Mouse (Mus musculus) CH12.LX (cell line): ENCODE results near the gene Numa1. TPM values are rescaled to one million over a fixed set of nuclear protein-coding genes. Genes with fewer than 3 reads are reported as not detected.

Source experiments
- DNase-seq: peaks from one replicate; pipeline ENCODE4 v3.0.0-alpha.2; 2013; ENCODE audit errors: extremely low read depth
- H3K27ac ChIP-seq: 2 replicates; pipeline ENCODE4 v1.5.1; 2012; ENCODE audit warnings: low read depth, mild to moderate bottlenecking, control low read depth, moderate library complexity; ENCODE audit not compliant: insufficient read depth
- H3K27me3 ChIP-seq: replicated peaks from 2 replicates; pipeline ENCODE3; 2012; ENCODE audit warnings: inconsistent platforms
- H3K36me3 ChIP-seq, 2 experiments: replicated peaks in 1 of 2; 2 replicates each; pipeline versions ENCODE3 to v1.6.1; 2012; ENCODE audit warnings: inconsistent platforms in 1 of 2, low read length in 1 of 2, mild to moderate bottlenecking in 1 of 2, mixed read lengths in 1 of 2, moderate library complexity in 1 of 2; ENCODE audit not compliant: control insufficient read depth in 1 of 2, insufficient read depth in 1 of 2
- H3K4me1 ChIP-seq, 2 experiments: 2 replicates each; pipeline ENCODE4 v1.6.1; 2012; ENCODE audit warnings: inconsistent platforms in 1 of 2, moderate library complexity in 1 of 2; ENCODE audit not compliant: insufficient read depth in 2 of 2, control insufficient read depth in 1 of 2
- H3K4me2 ChIP-seq: 2 replicates; pipeline ENCODE4 v1.6.1; 2012; ENCODE audit warnings: low read depth, mild to moderate bottlenecking, control low read depth; ENCODE audit not compliant: poor library complexity, insufficient read depth, severe bottlenecking
- H3K4me3 ChIP-seq, 3 experiments: fragments of 150-350 bp in 1 of 3; sonication (generic) in 1 of 3; replicated peaks in 1 of 3; 2 replicates each; pipeline versions ENCODE3 to v1.5.1; 2011 to 2012; ENCODE audit warnings: low read depth in 2 of 3, low read length in 2 of 3, mild to moderate bottlenecking in 2 of 3, moderate library complexity in 2 of 3, control low read depth in 1 of 3, improper control_type of control experiment in 1 of 3, inconsistent platforms in 1 of 3, mixed read lengths in 1 of 3; ENCODE audit not compliant: poor library complexity in 1 of 3
- H3K79me2 ChIP-seq: replicated peaks from 2 replicates; pipeline ENCODE4 v1.6.1; 2012; ENCODE audit warnings: mild to moderate bottlenecking, moderate library complexity; ENCODE audit not compliant: control insufficient read depth, poor library complexity, insufficient read depth, severe bottlenecking; ENCODE audit errors: extremely low read depth
- H3K9ac ChIP-seq: 2 replicates; pipeline ENCODE4 v1.6.1; 2012; ENCODE audit warnings: low read depth, mild to moderate bottlenecking, control low read depth, moderate library complexity; ENCODE audit not compliant: insufficient read depth
- H3K9me3 ChIP-seq: replicated peaks from 2 replicates; pipeline ENCODE3; 2012; ENCODE audit warnings: low read length, inconsistent platforms, mixed read lengths
- CHD2 ChIP-seq: IDR thresholded peaks from 2 replicates; pipeline ENCODE4 v1.6.1; 2011; ENCODE audit warnings: low read length, improper control_type of control experiment
- CTCF ChIP-seq, 2 experiments: IDR thresholded peaks in 1 of 2; conservative IDR thresholded peaks in 1 of 2; 2 replicates each; pipeline ENCODE4 v1.5.1; 2011 to 2012; ENCODE audit warnings: low read depth in 2 of 2, low read length in 2 of 2, improper control_type of control experiment in 1 of 2, inconsistent platforms in 1 of 2, mild to moderate bottlenecking in 1 of 2, moderate library complexity in 1 of 2
- ETS1 ChIP-seq: conservative IDR thresholded peaks from 2 replicates; pipeline ENCODE4 v1.6.1; 2012; ENCODE audit warnings: low read depth, mild to moderate bottlenecking, inconsistent platforms, low read length, improper control_type of control experiment, moderate library complexity
- HCFC1 ChIP-seq: IDR thresholded peaks from 2 replicates; pipeline ENCODE4 v1.6.1; 2012; ENCODE audit warnings: low read depth, mild to moderate bottlenecking, inconsistent platforms, low read length, improper control_type of control experiment
- IRF4 ChIP-seq: IDR thresholded peaks from 2 replicates; pipeline ENCODE4 v1.6.1; 2014; ENCODE audit warnings: low read depth, mild to moderate bottlenecking, inconsistent platforms, low read length, improper control_type of control experiment
- MAX ChIP-seq: IDR thresholded peaks from 2 replicates; pipeline ENCODE4 v1.6.1; 2011; ENCODE audit warnings: low read length, improper control_type of control experiment
- MAZ ChIP-seq: IDR thresholded peaks from 2 replicates; pipeline ENCODE4 v1.6.1; 2012; ENCODE audit warnings: low read depth, mild to moderate bottlenecking, inconsistent platforms, low read length, improper control_type of control experiment, moderate library complexity
- MXI1 ChIP-seq: IDR thresholded peaks from 2 replicates; pipeline ENCODE4 v1.6.1; 2011; ENCODE audit warnings: mild to moderate bottlenecking, low read depth, low read length, improper control_type of control experiment
- NELFE ChIP-seq: IDR thresholded peaks from 2 replicates; pipeline ENCODE4 v1.6.1; 2011; ENCODE audit warnings: low read depth, low read length, improper control_type of control experiment
- NRF1 ChIP-seq: IDR thresholded peaks from 2 replicates; pipeline ENCODE4 v1.6.1; 2014; ENCODE audit warnings: low read depth, mild to moderate bottlenecking, inconsistent platforms, low read length, improper control_type of control experiment, moderate library complexity
- PAX5 ChIP-seq: IDR thresholded peaks from 2 replicates; pipeline ENCODE4 v1.6.1; 2012; ENCODE audit warnings: low read length, inconsistent platforms, mixed read lengths
- RCOR1 ChIP-seq: conservative IDR thresholded peaks from 2 replicates; pipeline ENCODE4 v1.6.1; 2012; ENCODE audit warnings: low read depth, mild to moderate bottlenecking, inconsistent platforms, low read length, improper control_type of control experiment
- SIN3A ChIP-seq: IDR thresholded peaks from 2 replicates; pipeline ENCODE4 v1.6.1; 2012; ENCODE audit warnings: low read length, improper control_type of control experiment, inconsistent platforms
- SMC3 ChIP-seq: IDR thresholded peaks from 2 replicates; pipeline ENCODE4 v1.6.1; 2011; ENCODE audit warnings: low read depth, low read length, improper control_type of control experiment
- TBP ChIP-seq: conservative IDR thresholded peaks from 2 replicates; pipeline ENCODE4 v1.6.1; 2011; ENCODE audit warnings: low read depth, low read length, improper control_type of control experiment
- USF2 ChIP-seq: conservative IDR thresholded peaks from 2 replicates; pipeline ENCODE4 v1.6.1; 2011; ENCODE audit warnings: low read depth, low read length, improper control_type of control experiment
- ZC3H11A ChIP-seq: IDR thresholded peaks from 2 replicates; pipeline ENCODE4 v1.6.1; 2012; ENCODE audit warnings: low read depth, mild to moderate bottlenecking, inconsistent platforms, low read length, improper control_type of control experiment
- ZKSCAN1 ChIP-seq: IDR thresholded peaks from 2 replicates; pipeline ENCODE4 v1.6.1; 2012; ENCODE audit warnings: low read depth, inconsistent platforms, low read length, improper control_type of control experiment, borderline replicate concordance
- ZMIZ1 ChIP-seq: IDR thresholded peaks from 2 replicates; pipeline ENCODE4 v1.6.1; 2012; ENCODE audit warnings: low read depth, mild to moderate bottlenecking, inconsistent platforms, low read length, improper control_type of control experiment
- ZNF384 ChIP-seq: IDR thresholded peaks from 2 replicates; pipeline ENCODE4 v1.6.1; 2012; ENCODE audit warnings: low read depth, low read length, improper control_type of control experiment, inconsistent platforms
- dilution Hi-C: fragments of 300-500 bp; cut with MboI; formaldehyde crosslinking; loops from 2 replicates; pipeline ENCODE4 v1.14.3; 2020; ENCODE audit warnings: low sequenced_read_pairs; ENCODE audit not compliant: extremely low pct_unique_long_range_greater_than_20kb, extremely low pct_ligation_motif_present
- in situ Hi-C: fragments of 300-500 bp; cut with MboI; formaldehyde crosslinking; loops from 3 replicates; pipeline ENCODE4 v1.14.3; 2019; ENCODE audit warnings: low sequenced_read_pairs, low pct_ligation_motif_present, low pct_unique_long_range_greater_than_20kb, mixed read lengths
- polyA plus RNA-seq: library from polyadenylated mRNA; unstranded; fragments of >175 nt; gene quantifications from 2 replicates; pipeline ENCODE4 v1.2.1, GENCODE M21; 2012; ENCODE audit warnings: low read depth; ENCODE audit not compliant: insufficient read length
- total RNA-seq, 2 experiments: library from RNA; depleted of rRNA; stranded (reverse); fragments of 300-350 nt in 1 of 2; fragments of >200 nt in 1 of 2; gene quantifications; 2 replicates each; pipeline ENCODE4 v1.2.3; 2012 to 2014

The Numa1 gene
- total and polyA plus RNA-seq, 3 experiments, result 38.0 to 75.7 (median 57.6) TPM

DNA sequence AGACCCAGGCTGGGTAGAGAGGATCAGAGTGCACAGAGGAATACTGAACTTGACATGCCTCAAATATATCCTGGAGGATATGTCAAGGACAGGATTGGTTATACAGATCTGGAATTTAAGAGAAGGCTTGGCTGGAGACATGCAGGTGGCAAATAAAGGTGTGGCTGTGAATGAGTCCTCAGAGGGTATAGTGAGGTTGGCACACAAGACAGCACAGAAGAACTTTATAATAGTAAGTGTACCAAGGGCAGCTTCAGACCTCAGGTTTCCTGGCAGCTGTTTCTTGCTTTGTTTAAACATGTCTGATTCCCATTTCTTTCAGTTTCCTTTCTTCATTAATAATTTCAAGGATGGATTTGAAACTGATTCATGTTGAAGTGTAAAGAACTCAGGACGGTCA, 1.4 kb upstream of the Numa1 start:
- peak overlapping the region in 2 of 3 experiments; percentile 70 to 81 for H3K4me3 ChIP-seq
- in situ Hi-C loops, result no loop called here

DNA sequence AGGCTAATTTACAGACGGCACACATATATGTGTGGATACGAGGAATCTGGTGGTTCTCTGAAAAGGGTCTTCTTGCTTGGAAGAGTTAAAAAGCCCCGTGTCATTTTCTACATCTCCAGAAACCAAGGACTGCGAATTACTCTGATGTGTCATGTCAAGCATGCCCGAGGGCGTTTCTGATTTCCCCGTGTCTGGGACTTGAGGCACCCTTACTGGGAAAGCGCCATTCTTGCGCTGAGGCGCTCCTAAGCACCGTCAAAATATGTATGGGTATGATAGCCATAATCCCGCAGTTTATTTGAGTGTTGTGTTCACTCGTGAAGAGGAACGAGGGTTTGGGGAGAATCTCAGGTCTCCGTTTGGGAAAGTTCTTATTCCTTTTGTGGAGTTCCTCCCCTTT, 611 bp upstream of the Numa1 start:
- no peak overlapping the region for H3K27ac ChIP-seq
- peak overlapping the region; percentile 70 to 88 (median 81) for H3K4me3 ChIP-seq
- H3K4me1 ChIP-seq, result peaks cover 5 to 30% of the 10 kb centered on the region in 2 experiments
- in situ Hi-C loops, result no loop called here
- H3K9ac ChIP-seq, result peak overlapping the region; percentile 95
- dilution Hi-C loops, result no loop called here
- H3K27me3 ChIP-seq, result no peaks in the 10 kb centered on the region
- peaks cover 0 to 17% of the 10 kb centered on the region in 2 experiments for H3K36me3 ChIP-seq
- H3K4me2 ChIP-seq, result peak overlapping the region; percentile 77
- peak; percentile 45 for DNase-seq
- H3K9me3 ChIP-seq, result no peaks in the 10 kb centered on the region
- TF ChIP-seq ETS1, result no peak
- TF ChIP-seq HCFC1, result no peak
- TF ChIP-seq ZNF384, result no peak
- no peak for TF ChIP-seq ZKSCAN1
- no peak for TF ChIP-seq NELFE
- no peak for TF ChIP-seq TBP
- TF ChIP-seq SIN3A, result no peak
- no peak for TF ChIP-seq NRF1
- no peak for TF ChIP-seq USF2
- no peak for TF ChIP-seq MXI1
- no peak for TF ChIP-seq IRF4
- no peak for TF ChIP-seq MAZ
- no peak for TF ChIP-seq ZMIZ1
- TF ChIP-seq CHD2, result no peak
- no peak for TF ChIP-seq CTCF (conservative IDR thresholded peaks at IDR 0.05 in 1 of 2, IDR thresholded peaks at IDR 0.05 in 1 of 2; ENCODE audit: low read depth in 2 of 2, low read length in 2 of 2)
- peaks cover 30% of the 10 kb centered on the region for H3K79me2 ChIP-seq

More for the DNA sequence above, 1.4 kb upstream of the Numa1 start:
- Histone ChIP-seq H3K36me3 (peaks cover 0 to 16% of the 10 kb centered on the region in 2 experiments), H3K27ac (no peak overlapping the region), H3K4me2 (peak overlapping the region; percentile 55), H3K9me3 (no peaks in the 10 kb centered on the region), H3K27me3 (no peaks in the 10 kb centered on the region), H3K4me1 (peaks cover 5 to 30% of the 10 kb centered on the region in 2 experiments), H3K9ac (peak overlapping the region; percentile 95; the same call in 1 of the 2 replicates), H3K79me2 (peaks cover 30% of the 10 kb centered on the region)
- no peak for DNase-seq
- no peak for TF ChIP-seq USF2
- TF ChIP-seq ZC3H11A, result no peak
- no peak for TF ChIP-seq NELFE
- no peak for TF ChIP-seq MAX
- no peak for TF ChIP-seq SMC3
- TF ChIP-seq IRF4, result no peak
- TF ChIP-seq MAZ, result no peak
- TF ChIP-seq RCOR1, result no peak
- no peak for TF ChIP-seq PAX5
- dilution Hi-C loops, result no loop called here
